Mouse (Mus musculus): ENCODE data around the gene Usp45. TPM values are rescaled to one million over a fixed set of nuclear protein-coding genes. Genes with fewer than 3 reads are reported as not detected.

The Usp45 gene
- 15.8 and 16.0 TPM in 2 replicates for total RNA-seq (2023)

GRCm38 (mm10) chr4:21766863-21767304 lies at the start of gene Usp45, which contains the start of gene Tstd3:
TSS of gene Usp45 (plus strand) at chr4:21767156.
TSS of gene Tstd3 (minus strand) at chr4:21767212.

GRCm38 (mm10) chr4:21727615-21728165 lies 39.3 kb upstream of the Usp45 start, which contains the start of gene Ccnc:
TSS of gene Ccnc (plus strand) at chr4:21727701.

GRCm38 (mm10) chr4:21847481-21848286 lies 80.7 kb downstream of the Usp45 start, which contains the start of gene Pnisr:
TSS of gene Pnisr (plus strand) at chr4:21847583.

GRCm38 (mm10) chr4:21879565-21880220 lies 112.7 kb downstream of the Usp45 start, which contains the start of gene Coq3:
TSS of gene Coq3 (plus strand) at chr4:21879673.

Other genes starting within 250 kb of the Usp45 start
- not detected in 2 replicates for gene Prdm13, start 81.2 kb upstream of the Usp45 start, total RNA-seq (2023)
- gene Ccnc, start 39.5 kb upstream of the Usp45 start, total RNA-seq (2023): 27.4 and 28.1 TPM in 2 replicates
- gene Tstd3, start 56 bp downstream of the Usp45 start, total RNA-seq (2023): 4.3 and 5.1 TPM in 2 replicates
- 157 and 185 TPM in 2 replicates for gene Pnisr, start 80.4 kb downstream of the Usp45 start, total RNA-seq (2023)
- gene Coq3, start 112.5 kb downstream of the Usp45 start, total RNA-seq (2023): 1.00 and 2.2 TPM in 2 replicates
- gene Faxc, start 164.2 kb downstream of the Usp45 start, total RNA-seq (2023): not detected in 2 replicates